ENCODE assay signal across 15 mouse cellular contexts in the genomic region with DNA sequence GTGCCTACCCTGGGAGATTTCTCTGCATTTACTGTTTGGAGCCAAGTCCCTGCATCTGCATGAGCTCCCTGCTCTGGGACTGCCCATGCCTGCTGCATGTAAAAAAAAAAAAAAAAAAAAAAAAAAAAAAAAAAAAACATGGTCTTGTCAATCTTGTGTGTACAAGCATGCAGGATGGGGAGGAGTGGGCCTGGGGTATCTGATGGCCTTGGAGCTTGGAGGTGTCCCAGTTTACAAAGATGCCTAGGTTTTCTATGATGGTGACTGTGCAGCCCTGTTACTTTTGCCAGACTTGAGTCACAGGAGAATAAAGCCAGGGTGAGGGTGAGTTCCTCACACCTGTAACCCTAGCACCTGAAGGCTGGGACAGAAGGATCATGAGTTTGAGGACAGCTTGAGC.
"Had no signal": no experiment of that assay in that cellular context is flagged by ENCODE, and none has a peak within 500 bp of the region (broad histone marks: within the 10 kb centered on the region; RNA-seq: fewer than 3 reads in every experiment).

No protein-coding gene starts in this region.

- H3K9me3 ChIP-seq: neural tube, embryonic 12.5 days; neural tube, embryonic 13.5 days; neural tube, embryonic 15.5 days; stomach, embryonic 15.5 days had no signal

- H3K27ac ChIP-seq: neural tube, embryonic 12.5 days; stomach, embryonic 15.5 days; stomach, postnatal 0 days had no signal

- H3K4me3 ChIP-seq: neural tube, embryonic 12.5 days; neural tube, embryonic 13.5 days; neural tube, embryonic 15.5 days; stomach, embryonic 15.5 days had no signal

- H3K9ac ChIP-seq: neural tube, embryonic 12.5 days; neural tube, embryonic 13.5 days; neural tube, embryonic 15.5 days; stomach, embryonic 15.5 days had no signal

- DNase-seq: right cerebral cortex, adult 18-20 months; right cerebral cortex, postnatal 14 days; right cerebral cortex, postnatal 25 days; right cerebral cortex, postnatal 4 days; spleen, adult 18-20 months; thymus, adult 2 months; thymus, postnatal 14 days; thymus, postnatal 25 days; thymus, postnatal 36 days; thymus, postnatal 4 days had no signal

- H3K27me3 ChIP-seq: neural tube, embryonic 12.5 days; neural tube, embryonic 13.5 days; neural tube, embryonic 15.5 days; stomach, embryonic 15.5 days had no signal

- H3K4me2 ChIP-seq: neural tube, embryonic 12.5 days; neural tube, embryonic 13.5 days; neural tube, embryonic 15.5 days; stomach, embryonic 15.5 days had no signal
